Mouse (Mus musculus) cerebellum, adult 2 months (tissue): Measurements from ENCODE around the gene Ube2l6.

Experiments
- CTCF ChIP-seq: fragments of 200-500 bp; IDR thresholded peaks from 2 replicates; pipeline ENCODE4 v1.5.1; 2011; ENCODE audit warnings: low read depth, mild to moderate bottlenecking, control low read depth, low read length, moderate library complexity, borderline replicate concordance; ENCODE audit not compliant: insufficient read depth
- POLR2A ChIP-seq: fragments of 200-500 bp; IDR thresholded peaks from 2 replicates; pipeline ENCODE4 v1.6.1; 2011; ENCODE audit warnings: low read length, control low read depth, borderline replicate concordance; ENCODE audit not compliant: insufficient read depth

GRCm38 (mm10) chr2:84858551-84858950 is 59.9 kb downstream of the Ube2l6 start:
- TF ChIP-seq CTCF, result no peak
- no peak for TF ChIP-seq POLR2A
